Mouse (Mus musculus): ENCODE data around the gene Ahnak2.
A peak's percentile ranks its signal among the peaks of the same experiment; 100 is the strongest.

Gene Ahnak2

GRCm38 (mm10) chr12:112727801-112728200 lies 74.7 kb downstream of the Ahnak2 start:
- DNase-seq: no peak

- DNase-seq: peak; percentile 88
Observed at GRCm38 (mm10) chr12:112724077-112724805, 78.2 kb downstream of the Ahnak2 start.

- no peak for DNase-seq
Observed at GRCm38 (mm10) chr12:112723445-112723844, 79.0 kb downstream of the Ahnak2 start.

- no peak for DNase-seq
Observed at GRCm38 (mm10) chr12:112723028-112723330, 79.5 kb downstream of the Ahnak2 start.

- peak; percentile 54 for DNase-seq
Observed at GRCm38 (mm10) chr12:112722240-112723027, 80.0 kb downstream of the Ahnak2 start.
